Mouse (Mus musculus) MEL (cell line): ENCODE data around the gene B3gat1. TPM values are rescaled to one million over a fixed set of nuclear protein-coding genes. Genes with fewer than 3 reads are reported as not detected.

Experiments
- DNase-seq: peaks from one replicate; pipeline ENCODE4 v3.0.0; 2011; ENCODE audit warnings: low read depth, low spot score
- H3K27ac ChIP-seq: 2 replicates; pipeline ENCODE4 v1.5.1; 2012; ENCODE audit warnings: low read depth, mild to moderate bottlenecking, control low read depth, low read length, moderate library complexity; ENCODE audit not compliant: control insufficient read depth
- H3K27me3 ChIP-seq, 2 experiments: fragments of 150-350 bp in 1 of 2; sonication (generic) in 1 of 2; 2 replicates each; pipeline ENCODE4 v1.6.1; 2012; ENCODE audit warnings: low read length in 2 of 2, mild to moderate bottlenecking in 2 of 2, improper control_type of control experiment in 1 of 2, moderate library complexity in 1 of 2; ENCODE audit not compliant: insufficient read depth in 2 of 2, control insufficient read depth in 1 of 2
- H3K36me3 ChIP-seq, 2 experiments: 2 replicates each; pipeline ENCODE4 v1.6.1; 2012 to 2014; ENCODE audit warnings: low read length in 2 of 2, improper control_type of control experiment in 1 of 2, inconsistent platforms in 1 of 2, mild to moderate bottlenecking in 1 of 2; ENCODE audit not compliant: insufficient read depth in 2 of 2, control insufficient read depth in 1 of 2
- H3K4me1 ChIP-seq, 2 experiments: fragments of 150-350 bp in 1 of 2; sonication (generic) in 1 of 2; 2 replicates each; pipeline ENCODE4 v1.6.1; 2012; ENCODE audit warnings: low read length in 2 of 2, improper control_type of control experiment in 1 of 2, mild to moderate bottlenecking in 1 of 2; ENCODE audit not compliant: insufficient read depth in 2 of 2, control insufficient read depth in 1 of 2
- H3K4me3 ChIP-seq, 2 experiments: fragments of 150-350 bp in 1 of 2; sonication (generic) in 1 of 2; 2 replicates each; pipeline ENCODE4 v1.5.1; 2012; ENCODE audit warnings: low read depth in 2 of 2, low read length in 2 of 2, mild to moderate bottlenecking in 2 of 2, moderate library complexity in 2 of 2, control low read depth in 1 of 2, improper control_type of control experiment in 1 of 2; ENCODE audit not compliant: control insufficient read depth in 1 of 2, insufficient read depth in 1 of 2
- H3K79me2 ChIP-seq: 2 replicates; pipeline ENCODE4 v1.6.1; 2012; ENCODE audit warnings: mild to moderate bottlenecking, low read length, moderate library complexity; ENCODE audit not compliant: control insufficient read depth, poor library complexity, insufficient read depth
- H3K9ac ChIP-seq: 2 replicates; pipeline ENCODE4 v1.6.1; 2012; ENCODE audit warnings: low read depth, mild to moderate bottlenecking, control low read depth, low read length, moderate library complexity; ENCODE audit not compliant: control insufficient read depth, poor library complexity, severe bottlenecking
- H3K9me3 ChIP-seq: fragments of 150-350 bp; sonication (generic); replicated peaks from 2 replicates; pipeline ENCODE4 v1.6.1; 2012; ENCODE audit warnings: mild to moderate bottlenecking, low read length, improper control_type of control experiment, moderate library complexity; ENCODE audit not compliant: insufficient read depth
- BHLHE40 ChIP-seq: IDR thresholded peaks from 2 replicates; pipeline ENCODE4 v1.6.1; 2012; ENCODE audit warnings: low read depth, mild to moderate bottlenecking, inconsistent platforms, low read length, improper control_type of control experiment, borderline replicate concordance
- CHD1 ChIP-seq: IDR thresholded peaks from 2 replicates; pipeline ENCODE4 v1.6.1; 2012; ENCODE audit warnings: low read depth, mild to moderate bottlenecking, inconsistent platforms, low read length, improper control_type of control experiment
- E2F4 ChIP-seq: IDR thresholded peaks from 2 replicates; pipeline ENCODE4 v1.6.1; 2011; ENCODE audit warnings: low read depth, low read length, improper control_type of control experiment, borderline replicate concordance
- EP300 ChIP-seq, 2 experiments: IDR thresholded peaks; 2 replicates each; pipeline ENCODE4 v1.6.1; 2011; ENCODE audit warnings: improper control_type of control experiment in 2 of 2, low read length in 2 of 2, low read depth in 1 of 2, mild to moderate bottlenecking in 1 of 2
- GATA1 ChIP-seq: IDR thresholded peaks from 2 replicates; pipeline ENCODE4 v1.6.1; 2011; ENCODE audit warnings: low read depth, low read length, improper control_type of control experiment
- HCFC1 ChIP-seq: IDR thresholded peaks from 2 replicates; pipeline ENCODE4 v1.6.1; 2012; ENCODE audit warnings: low read depth, mild to moderate bottlenecking, inconsistent platforms, low read length, improper control_type of control experiment, moderate library complexity
- JUND ChIP-seq: IDR thresholded peaks from 2 replicates; pipeline ENCODE4 v1.6.1; 2011; ENCODE audit warnings: low read depth, mild to moderate bottlenecking, improper control_type of control experiment, low read length
- KAT2A ChIP-seq: conservative IDR thresholded peaks from 2 replicates; pipeline ENCODE4 v1.6.1; 2012; ENCODE audit warnings: low read depth, low read length, improper control_type of control experiment, inconsistent platforms
- MAZ ChIP-seq: IDR thresholded peaks from 2 replicates; pipeline ENCODE4 v1.6.1; 2012; ENCODE audit warnings: low read depth, mild to moderate bottlenecking, inconsistent platforms, low read length, improper control_type of control experiment
- MEF2A ChIP-seq: IDR thresholded peaks from 2 replicates; pipeline ENCODE4 v1.6.1; 2014; ENCODE audit warnings: low read depth, mild to moderate bottlenecking, inconsistent platforms, low read length, improper control_type of control experiment; ENCODE audit not compliant: poor library complexity, insufficient replicate concordance, severe bottlenecking; ENCODE audit errors: extremely low read depth
- MYC ChIP-seq: IDR thresholded peaks from 2 replicates; pipeline ENCODE4 v1.6.1; 2011; ENCODE audit warnings: low read depth, mild to moderate bottlenecking, low read length, improper control_type of control experiment, moderate library complexity
- NELFE ChIP-seq: IDR thresholded peaks from 2 replicates; pipeline ENCODE4 v1.6.1; 2011; ENCODE audit warnings: low read depth, low read length, improper control_type of control experiment
- NRF1 ChIP-seq: IDR thresholded peaks from 2 replicates; pipeline ENCODE4 v1.6.1; 2014; ENCODE audit warnings: low read depth, mild to moderate bottlenecking, inconsistent platforms, low read length, improper control_type of control experiment, moderate library complexity; ENCODE audit not compliant: poor library complexity, insufficient read depth, severe bottlenecking
- POLR2A ChIP-seq, 2 experiments: IDR thresholded peaks; 2 replicates each; pipeline ENCODE4 v1.6.1; 2011 to 2012; ENCODE audit warnings: low read length in 2 of 2, mild to moderate bottlenecking in 2 of 2, control low read depth in 1 of 2, improper control_type of control experiment in 1 of 2, low read depth in 1 of 2, moderate library complexity in 1 of 2; ENCODE audit not compliant: control insufficient read depth in 1 of 2, insufficient read depth in 1 of 2, poor library complexity in 1 of 2
- POLR2AphosphoS5 ChIP-seq: IDR thresholded peaks from 2 replicates; pipeline ENCODE4 v1.6.1; 2012; ENCODE audit warnings: low read depth, borderline replicate concordance, mild to moderate bottlenecking, inconsistent platforms, low read length, moderate library complexity, mixed read lengths
- RCOR1 ChIP-seq: IDR thresholded peaks from 2 replicates; pipeline ENCODE4 v1.6.1; 2012; ENCODE audit warnings: low read depth, mild to moderate bottlenecking, inconsistent platforms, low read length, improper control_type of control experiment
- SIN3A ChIP-seq: IDR thresholded peaks from 2 replicates; pipeline ENCODE4 v1.6.1; 2012; ENCODE audit warnings: low read length, improper control_type of control experiment, inconsistent platforms
- SMC3 ChIP-seq: IDR thresholded peaks from 2 replicates; pipeline ENCODE4 v1.6.1; 2011; ENCODE audit warnings: low read depth, low read length, improper control_type of control experiment
- TCF12 ChIP-seq: IDR thresholded peaks from 2 replicates; pipeline ENCODE4 v1.6.1; 2014; ENCODE audit warnings: low read depth, mild to moderate bottlenecking, inconsistent platforms, low read length, improper control_type of control experiment, moderate library complexity
- USF1 ChIP-seq: IDR thresholded peaks from 2 replicates; pipeline ENCODE4 v1.6.1; 2014; ENCODE audit warnings: low read depth, mild to moderate bottlenecking, inconsistent platforms, low read length, improper control_type of control experiment, moderate library complexity
- USF2 ChIP-seq, 2 experiments: IDR thresholded peaks; 2 replicates each; pipeline ENCODE4 v1.6.1; 2011 to 2012; ENCODE audit warnings: improper control_type of control experiment in 2 of 2, low read length in 2 of 2, borderline replicate concordance in 1 of 2, inconsistent platforms in 1 of 2, low read depth in 1 of 2, mild to moderate bottlenecking in 1 of 2; ENCODE audit not compliant: insufficient read depth in 1 of 2
- ZC3H11A ChIP-seq: IDR thresholded peaks from 2 replicates; pipeline ENCODE4 v1.6.1; 2012; ENCODE audit warnings: low read depth, mild to moderate bottlenecking, inconsistent platforms, low read length, improper control_type of control experiment
- ZKSCAN1 ChIP-seq: IDR thresholded peaks from 2 replicates; pipeline ENCODE4 v1.6.1; 2012; ENCODE audit warnings: low read depth, mild to moderate bottlenecking, inconsistent platforms, low read length, improper control_type of control experiment, moderate library complexity
- ZMIZ1 ChIP-seq: IDR thresholded peaks from 2 replicates; pipeline ENCODE4 v1.6.1; 2012; ENCODE audit warnings: low read depth, mild to moderate bottlenecking, inconsistent platforms, low read length, improper control_type of control experiment, moderate library complexity
- ZNF384 ChIP-seq: IDR thresholded peaks from 2 replicates; pipeline ENCODE4 v1.6.1; 2012; ENCODE audit warnings: low read depth, mild to moderate bottlenecking, inconsistent platforms, low read length, improper control_type of control experiment
- polyA plus RNA-seq, 2 experiments: library from polyadenylated mRNA; stranded (reverse) in 1 of 2; unstranded in 1 of 2; fragments of >175 nt in 1 of 2; fragments of >200 nt in 1 of 2; gene quantifications; 2 replicates each; pipeline versions ENCODE4 v1.2.1 to v1.2.4; 2012; ENCODE audit warnings: low replicate concordance in 2 of 2, low read depth in 1 of 2; ENCODE audit not compliant: insufficient read length in 2 of 2, insufficient read depth in 1 of 2, missing spikeins in 1 of 2
- total RNA-seq: library from RNA; depleted of rRNA; stranded (reverse); fragments of 300-350 nt; gene quantifications from 2 replicates; pipeline ENCODE4 v1.2.3, GENCODE M21; 2012

B3gat1 gene
- total and polyA plus RNA-seq, 3 experiments: not detected

- no peak for DNase-seq
- Histone ChIP-seq H3K9me3 (no peaks in the 10 kb centered on the region), H3K27ac (no peak overlapping the region), H3K27me3 (no peaks in the 10 kb centered on the region), H3K36me3 (no peaks in the 10 kb centered on the region), H3K4me1 (no peaks in the 10 kb centered on the region), H3K79me2 (no peaks in the 10 kb centered on the region), H3K9ac (no peak overlapping the region), H3K4me3 (no peak overlapping the region)
- no peak for TF ChIP-seq SMC3
- TF ChIP-seq GATA1: no peak
- TF ChIP-seq ZMIZ1: no peak
- TF ChIP-seq KAT2A: no peak
Observed at GRCm38 (mm10) chr9:26700329-26700728, 33.2 kb upstream of the B3gat1 start.

GRCm38 (mm10) chr9:26718388-26718787, 15.1 kb upstream of the B3gat1 start:
- H3K4me1 ChIP-seq: no peaks in the 10 kb centered on the region
- H3K27ac ChIP-seq: no peak overlapping the region
- DNase-seq: no peak
- TF ChIP-seq ZNF384: no peak
- no peak for TF ChIP-seq JUND
- no peak for TF ChIP-seq KAT2A
- no peak for TF ChIP-seq RCOR1
- TF ChIP-seq CHD1: no peak
- no peak for TF ChIP-seq USF1
- no peak for TF ChIP-seq NRF1
- TF ChIP-seq POLR2AphosphoS5: no peak
- no peak for TF ChIP-seq HCFC1
- TF ChIP-seq POLR2A (IDR thresholded peaks at IDR 0.05; ENCODE audit: control insufficient read depth in 1 of 2, insufficient read depth in 1 of 2, low read depth in 1 of 2, low read length in 2 of 2, poor library complexity in 1 of 2): no peak
- no peak for TF ChIP-seq BHLHE40
- TF ChIP-seq, all 39 proteins: peak for 0
- Histone ChIP-seq H3K27me3 (no peaks in the 10 kb centered on the region), H3K36me3 (no peaks in the 10 kb centered on the region), H3K4me3 (no peak overlapping the region), H3K79me2 (no peaks in the 10 kb centered on the region), H3K9me3 (no peaks in the 10 kb centered on the region), H3K9ac (no peak overlapping the region)

- Histone ChIP-seq H3K9ac (no peak overlapping the region), H3K4me1 (no peaks in the 10 kb centered on the region), H3K9me3 (no peaks in the 10 kb centered on the region), H3K4me3 (no peak overlapping the region), H3K79me2 (no peaks in the 10 kb centered on the region), H3K27ac (no peak overlapping the region), H3K27me3 (no peaks in the 10 kb centered on the region), H3K36me3 (no peaks in the 10 kb centered on the region)
- no peak for DNase-seq
- TF ChIP-seq JUND (no peak), MYC (no peak), MEF2A (no peak), ZC3H11A (no peak), MAZ (no peak), KAT2A (no peak), BHLHE40 (no peak), E2F4 (no peak), USF2 (IDR thresholded peaks at IDR 0.05; ENCODE audit: borderline replicate concordance in 1 of 2, insufficient read depth in 1 of 2, low read depth in 1 of 2, low read length in 2 of 2) (no peak), ZKSCAN1 (no peak), EP300 (IDR thresholded peaks at IDR 0.05; ENCODE audit: low read depth in 1 of 2, low read length in 2 of 2) (no peak), TCF12 (no peak), ZNF384 (no peak), NELFE (no peak), NRF1 (no peak), SIN3A (no peak), CHD1 (no peak), USF1 (no peak)
Observed at GRCm38 (mm10) chr9:26721771-26722170, 11.8 kb upstream of the B3gat1 start.
